Mouse (Mus musculus) A20 (cell line): Measurements from ENCODE around the gene Capns1.
"Not testable (repeated sequence)": the region's sequence is repeated elsewhere in the genome, so short reads cannot be mapped to it uniquely, and the experiment has no call there.

ENCODE experiments used
- DNase-seq: peaks from one replicate; pipeline ENCODE4 v3.0.0-alpha.2; 2011; ENCODE audit warnings: low read depth, low spot score

Capns1 gene

DNA sequence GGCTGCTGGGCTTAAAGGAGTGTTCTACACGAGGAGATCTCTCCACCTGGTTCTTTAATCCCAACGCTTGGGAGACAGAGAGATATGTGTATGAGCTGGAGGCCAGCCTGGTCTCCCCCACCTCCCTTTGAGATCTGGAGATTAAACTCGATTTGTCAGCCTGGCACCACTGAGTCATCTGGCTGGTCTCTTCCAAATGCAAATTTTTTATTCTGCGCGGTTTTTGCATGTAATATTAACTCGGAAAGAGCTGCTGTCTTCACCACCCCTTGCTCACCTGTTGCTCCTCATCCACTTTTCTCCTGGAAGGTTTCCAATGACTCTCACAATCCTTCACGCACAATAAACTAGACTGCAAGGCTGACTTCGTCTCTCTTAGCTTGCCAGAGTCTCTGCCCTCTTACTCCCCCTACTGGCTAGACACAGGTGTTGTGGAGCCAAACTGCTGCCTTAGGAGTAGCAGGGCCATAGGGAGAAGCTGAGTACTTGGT lies at the start of gene Capns1:
TSS of gene Capns1 (minus strand) at position 331 of the 491 bp plus-strand sequence.
- DNase-seq = peak; percentile 81

DNA sequence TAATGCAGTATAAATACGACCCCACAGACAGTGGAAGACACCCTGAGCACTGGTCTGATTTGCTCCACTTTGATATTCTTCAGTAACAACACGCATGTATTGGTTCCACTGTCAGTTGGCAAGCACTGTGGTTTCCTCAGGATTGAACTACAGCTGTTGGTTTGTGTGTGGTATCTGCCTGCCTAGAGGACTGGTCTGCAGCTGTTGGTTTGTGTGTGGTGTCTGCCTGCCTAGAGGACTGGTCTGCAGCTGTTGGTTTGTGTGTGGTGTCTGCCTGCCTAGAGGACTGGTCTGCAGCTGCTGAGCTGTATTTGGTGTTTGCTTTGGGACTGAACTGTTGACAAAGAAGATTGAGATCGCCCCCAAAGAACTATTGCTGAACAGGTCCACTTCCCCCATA lies 38.8 kb upstream of the Capns1 start:
- DNase-seq = not testable (repeated sequence)

DNA sequence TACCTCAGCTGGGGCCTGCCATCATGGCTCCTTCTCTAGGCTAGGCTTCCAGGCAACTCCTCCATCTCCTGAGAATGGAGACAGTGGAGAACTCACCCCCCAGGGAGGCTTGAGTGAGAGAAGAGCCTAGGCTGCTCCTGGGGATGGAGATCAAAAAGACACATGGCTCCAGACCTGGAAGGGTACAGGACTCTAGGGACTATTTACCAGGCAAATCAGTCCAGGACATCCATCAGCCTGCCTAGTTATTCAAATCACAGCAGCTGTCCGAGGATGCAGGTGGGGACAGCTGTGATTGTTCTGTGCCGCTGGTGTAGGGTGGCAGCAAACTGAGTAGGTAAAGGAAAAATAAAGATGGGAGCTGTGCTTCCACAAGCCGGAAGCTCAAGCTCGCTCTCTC lies 37.0 kb upstream of the Capns1 start, which contains the start of gene Ovol3:
TSS of gene Ovol3 (minus strand) at position 101 of the 400 bp plus-strand sequence.
- peak; percentile 20 for DNase-seq

DNA sequence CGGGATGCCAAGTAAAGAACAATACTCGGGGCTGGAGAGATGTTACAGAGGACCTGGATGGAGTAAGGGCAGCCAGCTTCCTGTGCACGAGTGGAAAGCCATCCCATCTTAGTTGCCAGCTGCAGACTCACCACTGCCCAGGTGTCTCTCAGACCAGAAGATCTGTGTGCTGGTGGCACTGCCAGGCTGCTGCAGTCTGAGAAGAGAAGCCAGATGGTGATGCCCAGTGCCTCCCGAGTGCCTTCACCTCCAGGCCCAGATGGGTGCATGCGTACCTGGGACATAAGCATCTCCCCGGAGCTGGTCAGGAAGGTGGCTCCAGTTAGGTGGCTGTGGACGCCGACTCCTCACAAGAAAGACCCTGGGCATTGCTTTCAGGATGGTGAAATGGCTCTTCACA lies 36.5 kb upstream of the Capns1 start:
- DNase-seq = no peak

DNA sequence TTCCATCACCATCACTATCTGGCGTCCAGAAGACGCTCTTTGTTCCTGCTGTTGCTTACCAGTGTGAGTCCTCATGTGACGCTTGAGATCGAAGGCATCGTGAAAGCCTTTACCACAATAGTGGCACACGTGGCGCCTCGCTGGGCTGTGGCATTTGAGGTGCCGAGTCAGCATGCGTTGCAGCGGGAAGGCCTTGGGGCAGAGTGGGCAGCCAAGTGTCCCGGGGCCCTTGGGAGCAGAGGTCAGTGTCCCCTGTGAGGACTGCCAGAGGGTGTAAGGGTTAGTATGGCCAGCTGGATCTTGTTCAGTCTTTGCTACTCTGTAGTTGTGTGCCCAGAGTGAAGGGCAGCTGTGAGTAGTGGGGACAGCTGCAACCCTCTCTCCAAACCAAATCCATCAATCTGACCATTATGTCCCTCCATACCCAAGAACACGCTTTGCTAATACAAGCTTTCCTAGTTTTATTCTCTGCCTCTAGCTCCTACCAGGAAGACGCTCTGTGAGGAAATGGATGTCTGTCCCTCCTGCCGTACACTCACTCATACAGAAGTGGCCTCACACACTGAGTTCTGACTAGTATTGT lies 35.8 kb upstream of the Capns1 start:
- no peak for DNase-seq

DNA sequence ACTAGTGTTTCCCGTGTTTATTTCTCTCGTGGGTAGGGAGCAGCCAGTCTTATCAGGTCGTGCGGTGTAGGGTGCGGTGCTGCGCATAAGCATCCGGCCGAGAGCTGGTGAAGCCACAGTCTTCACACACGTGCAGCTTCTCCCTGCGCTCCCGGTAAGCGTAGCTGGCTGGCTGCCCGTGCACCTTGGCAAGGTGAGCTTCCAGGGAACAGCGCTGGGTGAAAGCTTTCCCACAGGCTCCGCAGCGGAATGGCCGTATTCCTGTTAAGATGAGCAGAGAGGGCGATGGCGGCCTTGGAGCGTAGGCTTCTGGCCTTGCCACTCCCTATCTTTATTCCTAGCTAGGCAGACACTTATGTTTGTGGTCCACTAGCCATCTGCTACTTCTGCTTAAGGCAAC lies 34.8 kb upstream of the Capns1 start:
- no peak for DNase-seq

DNA sequence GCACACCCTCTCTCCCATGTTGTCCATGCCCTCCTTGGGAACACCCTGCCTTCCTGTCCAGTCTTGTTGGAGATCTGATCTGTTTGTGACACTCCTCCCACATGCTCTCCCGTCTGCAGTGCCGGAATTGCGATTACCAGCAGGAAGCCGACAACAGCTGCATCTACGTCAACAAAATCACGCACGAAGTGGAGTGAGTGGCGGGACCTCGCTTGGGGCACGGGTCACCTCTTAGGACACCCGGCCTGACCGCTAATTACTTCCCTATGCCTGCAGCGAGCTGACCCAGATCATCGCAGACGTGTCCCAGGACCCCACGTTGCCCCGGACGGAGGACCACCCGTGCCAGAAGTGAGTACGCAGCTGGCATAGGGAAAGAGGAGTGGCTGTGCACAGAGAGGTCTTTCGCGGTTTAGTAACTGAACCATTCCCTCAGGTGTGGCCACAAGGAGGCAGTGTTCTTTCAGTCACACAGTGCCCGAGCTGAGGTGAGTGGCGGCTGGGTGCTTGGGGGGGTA lies 34.1 kb upstream of the Capns1 start:
- DNase-seq = peak; percentile 86

DNA sequence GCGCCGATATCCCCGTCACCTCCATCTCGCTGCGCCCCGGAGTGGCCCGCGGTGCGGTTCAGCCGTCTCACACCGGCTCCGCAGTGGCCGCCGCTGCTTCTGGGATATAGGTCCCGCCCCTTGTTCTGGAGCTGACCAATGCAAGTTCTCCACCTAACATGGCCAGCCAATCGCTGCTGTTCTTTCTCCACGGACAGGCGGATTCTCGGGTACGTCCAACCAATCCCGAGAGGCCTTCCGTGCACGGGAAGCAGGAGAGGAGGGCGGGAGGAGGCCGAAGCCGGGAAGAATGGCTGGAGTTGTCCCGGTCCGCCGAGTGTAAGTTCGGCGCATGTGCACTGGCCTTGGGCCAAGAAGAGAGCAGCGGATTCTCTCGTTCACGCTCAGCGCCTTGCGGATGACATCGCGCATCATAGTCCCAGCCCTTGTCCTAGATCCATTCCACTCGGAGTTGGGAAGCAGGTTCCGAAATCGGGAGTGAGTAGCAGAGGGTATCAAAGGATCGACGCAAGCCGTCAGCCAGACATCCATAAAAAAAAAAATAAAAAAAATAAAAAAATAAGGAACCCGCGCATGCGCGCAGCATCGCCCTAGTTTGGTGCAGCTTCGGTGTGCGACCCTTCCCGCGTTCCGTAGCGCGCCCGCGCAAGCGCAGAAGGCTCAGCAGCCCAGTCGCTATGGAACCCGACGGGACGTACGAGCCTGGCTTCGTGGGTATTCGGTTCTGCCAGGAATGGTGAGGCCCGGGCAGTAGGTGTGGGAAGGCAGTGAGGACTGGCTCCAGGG lies 33.3 kb upstream of the Capns1 start, which contains the start of the genes Polr2i and Tbcb:
TSS of gene Polr2i (plus strand) at position 280 of the 786 bp plus-strand sequence.
TSS of gene Tbcb (minus strand) at position 604 of the 786 bp plus-strand sequence.
- peak; percentile 97 for DNase-seq

DNA sequence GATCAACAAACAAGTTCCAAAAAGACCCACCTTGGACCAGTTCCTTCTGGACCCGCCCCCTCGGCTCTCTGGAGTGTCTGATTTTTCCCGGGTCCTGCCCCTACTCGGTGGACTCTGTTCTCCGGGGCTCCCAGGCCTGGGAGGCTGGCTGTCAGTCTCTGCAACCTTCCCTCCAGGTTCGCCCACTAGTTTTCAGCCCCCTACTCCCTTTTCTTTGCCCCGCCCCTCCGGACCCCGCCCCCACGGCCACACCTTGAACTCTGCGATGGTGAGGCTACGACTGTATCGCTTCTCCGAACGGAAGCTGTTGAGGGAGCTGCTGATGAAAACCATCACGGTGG lies 32.7 kb upstream of the Capns1 start:
- DNase-seq = no peak

DNA sequence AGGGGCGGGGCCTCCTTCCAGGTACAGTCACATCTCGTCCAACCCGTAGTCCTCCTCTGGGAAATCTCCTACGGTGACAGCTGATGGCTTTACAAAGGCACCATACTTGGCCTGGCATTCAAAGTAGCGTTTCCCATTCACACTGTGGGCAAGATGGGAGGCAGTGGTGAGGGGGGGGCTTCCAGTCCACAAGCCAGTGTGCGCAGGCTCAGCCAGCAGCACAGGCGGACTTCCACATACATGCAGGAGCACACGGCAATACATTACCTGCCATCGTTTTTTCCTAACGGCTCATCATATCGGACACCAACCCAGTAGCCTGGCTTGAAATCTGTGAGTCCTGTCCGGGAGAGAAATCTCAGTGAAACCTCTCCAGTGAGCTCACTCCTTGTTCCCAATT lies 25.6 kb upstream of the Capns1 start:
- DNase-seq = no peak

DNA sequence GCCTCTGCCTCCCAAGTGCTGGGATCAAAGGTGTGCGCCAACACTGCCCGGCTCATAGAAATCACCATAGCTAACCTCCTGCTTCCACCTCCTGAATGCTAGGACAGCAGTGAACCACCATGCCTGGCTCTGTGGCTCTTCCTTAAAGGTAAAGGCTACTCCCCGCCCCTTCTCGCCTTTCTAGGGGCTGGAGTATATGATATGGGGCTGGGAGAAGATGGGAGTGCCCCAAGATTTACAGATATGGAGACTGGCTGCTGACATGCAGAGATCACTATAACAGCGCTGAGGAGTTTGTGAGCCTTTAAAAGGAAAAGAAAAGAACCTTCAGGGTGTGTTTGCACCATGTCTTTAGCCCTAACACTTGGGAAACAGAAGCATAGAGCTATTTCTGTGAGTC lies 23.6 kb upstream of the Capns1 start:
- DNase-seq = no peak

DNA sequence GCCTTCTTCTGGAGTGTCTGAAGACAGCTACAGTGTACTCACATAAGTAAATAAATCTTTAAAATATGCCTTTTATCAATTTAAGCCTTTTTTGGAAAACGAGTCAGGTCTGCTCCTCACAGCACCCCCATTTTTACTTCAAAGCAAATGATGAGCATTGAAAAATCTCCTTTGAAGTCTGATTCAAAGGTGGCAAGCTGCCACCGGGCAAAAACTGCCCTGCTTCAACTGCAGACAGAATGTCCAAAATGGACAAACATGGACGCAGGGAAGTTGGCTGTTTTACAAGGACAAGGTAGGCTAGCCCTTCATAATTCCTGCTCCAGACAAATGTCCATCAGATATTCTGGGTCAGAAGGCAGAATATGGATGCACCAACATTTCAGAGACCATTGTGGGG lies 22.8 kb upstream of the Capns1 start:
- DNase-seq = no peak

DNA sequence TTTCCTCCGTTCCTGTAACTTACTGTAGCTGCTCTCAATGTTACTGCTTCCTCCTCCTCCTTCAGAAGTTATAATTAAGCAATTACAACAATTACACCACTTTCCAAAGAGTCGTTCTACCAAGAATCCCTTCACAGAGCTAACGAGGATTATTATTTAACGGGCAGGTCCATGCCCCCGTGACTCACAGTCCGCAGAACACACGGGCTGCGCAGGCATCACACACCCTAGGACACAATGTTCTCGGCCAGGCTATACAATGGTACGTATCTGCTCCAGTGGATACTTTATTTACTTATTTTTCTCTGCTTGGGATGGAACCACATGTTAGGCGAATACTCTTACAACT lies 21.4 kb upstream of the Capns1 start:
- DNase-seq = no peak

DNA sequence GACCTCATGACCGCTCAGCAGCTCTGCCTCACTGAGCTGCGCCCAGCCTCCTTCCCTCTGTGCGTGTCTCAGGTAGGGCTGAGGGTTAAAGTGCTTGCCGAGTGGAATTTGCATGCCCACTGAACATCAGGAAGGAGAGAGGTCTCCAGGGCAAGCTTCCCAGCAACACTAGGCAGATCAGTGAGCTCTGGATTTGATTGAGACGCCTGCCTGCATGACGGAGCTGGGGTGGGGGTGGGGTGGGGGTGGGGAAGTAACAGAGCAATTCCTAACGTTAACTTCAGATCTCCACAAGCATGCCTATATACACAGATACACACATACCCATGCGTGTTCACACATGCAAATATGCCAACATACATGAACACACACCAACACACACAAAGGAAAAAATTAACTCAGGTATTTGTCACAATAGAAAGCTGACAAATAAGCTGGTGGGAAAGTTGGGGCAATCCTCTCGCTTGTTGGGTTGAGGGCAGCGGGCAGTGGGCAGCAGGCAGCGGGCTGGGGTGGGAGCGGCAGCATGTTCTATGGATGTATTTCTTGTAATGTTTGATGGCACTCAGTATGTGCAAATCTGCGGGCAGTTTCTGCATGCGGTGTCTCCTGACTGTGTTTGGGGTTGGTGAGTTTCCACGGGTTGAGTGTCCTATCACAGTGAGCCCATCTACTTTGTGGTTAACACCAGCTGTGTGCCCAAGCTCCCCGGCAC lies 20.8 kb upstream of the Capns1 start:
- DNase-seq = peak; percentile 57

DNA sequence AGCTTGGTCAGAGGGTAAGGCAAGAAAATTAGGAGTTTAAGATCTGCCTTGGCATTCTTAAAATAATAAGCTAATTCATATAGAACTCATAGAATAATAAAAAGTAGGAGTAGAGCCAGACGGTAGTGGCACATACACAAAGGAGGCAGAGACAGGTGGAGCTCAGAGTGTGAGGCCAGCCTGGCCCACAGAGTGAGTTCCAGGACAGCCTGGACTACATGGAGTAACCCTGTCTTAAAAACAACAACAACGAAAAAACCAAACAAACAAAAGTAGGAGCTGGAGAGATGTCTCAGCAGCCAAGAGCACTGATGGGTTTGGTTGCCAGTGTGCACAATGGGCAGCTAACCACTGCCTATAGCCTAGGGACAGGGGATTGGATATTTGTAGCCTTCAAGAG lies 18.7 kb upstream of the Capns1 start:
- DNase-seq = no peak

DNA sequence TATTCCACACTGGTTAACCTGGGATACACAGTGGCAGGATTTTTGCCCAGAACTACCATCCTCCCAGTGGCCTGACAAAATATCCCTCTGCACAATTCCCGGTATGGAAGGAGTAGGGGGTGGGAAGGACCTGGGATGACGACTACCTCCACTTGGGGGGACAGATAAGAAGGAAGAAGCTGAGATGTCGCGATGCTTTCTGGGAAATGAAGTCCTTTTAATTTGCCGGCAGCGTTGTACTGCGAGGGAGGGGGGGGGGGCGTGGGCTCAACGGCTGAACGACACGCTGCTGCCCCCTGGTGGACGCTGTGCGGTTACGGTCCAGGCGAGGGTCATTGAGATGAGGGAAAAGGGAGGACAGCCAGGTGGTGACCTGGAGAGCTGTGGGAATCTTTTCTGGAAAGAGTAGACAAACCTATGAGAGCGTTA lies 18.1 kb upstream of the Capns1 start:
- DNase-seq = peak; percentile 80

DNA sequence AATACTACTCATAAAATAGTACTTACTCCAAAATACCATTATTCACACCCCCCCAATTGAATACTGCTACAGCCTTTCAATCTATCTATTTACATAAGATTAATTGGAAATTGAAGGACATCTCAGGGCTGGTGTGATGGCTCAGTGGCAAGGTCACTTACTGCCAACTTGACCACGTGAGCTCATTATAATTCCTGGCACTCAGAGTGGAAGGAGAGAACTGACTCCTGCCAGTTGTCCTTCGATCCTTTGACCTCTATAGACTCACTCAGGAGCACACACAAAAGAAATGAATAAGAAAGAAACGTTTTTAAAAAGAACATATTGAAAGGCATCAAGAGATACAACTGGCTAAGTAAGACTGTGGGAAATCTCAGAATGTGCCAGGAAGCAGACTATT lies 17.3 kb upstream of the Capns1 start:
- no peak for DNase-seq

DNA sequence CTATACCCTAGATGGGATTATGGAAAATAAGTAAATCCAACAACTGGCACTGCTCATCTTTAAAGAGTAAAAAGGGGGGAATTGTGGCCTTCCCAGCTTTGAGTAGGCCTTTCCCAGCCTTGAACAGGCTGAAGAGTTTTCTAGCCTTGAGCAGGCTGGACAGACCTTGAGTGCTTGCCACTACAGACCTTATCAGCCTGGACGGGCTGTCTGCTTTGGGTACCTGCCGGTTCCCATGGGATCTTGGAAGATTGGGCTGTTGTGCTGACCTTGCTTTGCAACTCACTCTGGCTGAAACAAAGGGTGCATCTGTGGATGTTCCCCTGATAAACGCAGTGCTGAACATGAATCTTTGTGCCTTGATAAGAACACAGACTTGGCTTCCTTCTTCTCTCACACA lies 15.3 kb upstream of the Capns1 start:
- no peak for DNase-seq

DNA sequence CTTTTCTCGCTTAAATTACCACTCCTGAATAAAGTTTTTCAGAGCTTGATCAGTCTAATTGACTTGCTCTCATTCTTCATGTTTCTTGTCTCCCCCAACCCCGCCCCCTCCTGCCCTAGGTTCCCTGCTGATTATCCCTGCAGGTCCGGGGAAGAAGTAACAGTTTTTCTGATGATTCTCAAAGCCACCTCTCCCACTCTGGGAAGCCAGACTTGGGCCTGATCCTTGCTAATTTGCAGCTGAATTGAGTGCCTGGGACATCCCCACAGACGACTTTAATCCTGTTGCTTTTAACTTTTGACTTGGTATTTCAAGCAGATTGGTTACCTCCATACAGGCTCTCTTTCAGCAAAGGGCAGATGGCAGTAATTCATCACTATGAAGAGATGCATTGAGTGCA lies 12.4 kb upstream of the Capns1 start:
- no peak for DNase-seq

DNA sequence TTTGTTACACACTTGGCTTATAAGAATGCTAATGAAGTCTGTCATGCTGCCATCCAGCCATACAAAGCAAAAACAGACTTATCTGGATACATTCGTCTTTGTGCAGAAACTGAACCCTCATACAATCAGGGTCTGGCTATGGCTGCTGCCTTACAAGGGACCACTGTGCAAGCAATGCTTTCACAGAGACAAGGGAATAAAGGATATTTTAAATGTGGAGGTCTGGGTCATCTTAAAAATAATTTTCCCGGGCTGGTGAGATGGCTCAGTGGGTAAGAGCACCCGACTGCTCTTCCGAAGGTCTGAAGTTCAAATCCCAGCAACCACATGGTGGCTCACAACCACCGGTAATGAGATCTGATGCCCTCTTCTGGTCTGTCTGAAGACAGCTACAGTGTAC lies 7.8 kb upstream of the Capns1 start:
- not testable (repeated sequence) for DNase-seq

DNA sequence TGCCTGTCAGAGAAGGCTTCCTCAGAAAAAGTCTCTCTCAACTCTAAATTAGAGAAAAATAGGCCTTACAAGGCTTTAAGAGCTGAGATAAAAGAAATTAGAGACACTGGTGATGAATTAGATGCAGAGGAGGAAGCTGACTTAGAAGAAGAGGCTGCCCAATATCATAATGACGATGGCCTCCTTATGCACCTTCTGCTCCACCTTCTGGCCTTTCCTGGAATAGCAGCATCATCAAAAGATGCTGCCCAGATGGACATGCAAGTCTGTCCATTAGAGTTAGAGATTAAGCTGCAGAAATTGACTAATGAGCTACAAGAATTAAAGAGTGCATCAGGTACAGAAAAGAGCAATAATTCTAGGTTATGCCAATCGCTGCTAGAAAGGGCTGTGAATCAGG lies 6.8 kb upstream of the Capns1 start:
- peak; percentile 77 for DNase-seq

DNA sequence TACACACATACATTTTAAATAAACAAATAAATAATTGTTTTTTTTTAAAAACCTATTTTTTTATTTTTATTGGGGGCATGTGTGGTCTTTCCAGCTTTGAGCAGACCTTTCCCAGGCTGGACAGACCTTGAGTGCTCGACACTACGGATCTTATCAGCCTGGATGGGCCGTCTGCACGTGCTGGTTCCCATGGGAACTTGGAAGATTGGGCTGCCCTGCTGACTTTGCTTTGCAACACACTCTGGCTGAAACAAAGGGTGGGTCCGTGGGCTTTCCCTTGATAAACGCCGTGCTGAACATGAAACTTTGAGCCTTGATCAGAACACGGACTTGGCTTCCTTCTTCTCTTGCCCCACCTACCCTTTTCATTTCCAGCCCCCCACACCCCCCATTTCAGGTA lies 5.8 kb upstream of the Capns1 start:
- no peak for DNase-seq
